9 mouse cellular contexts compared by ENCODE assay signal in genomic region chr17:36145111-36145860, GRCm38 (mm10). TPM values are rescaled to one million over a fixed set of nuclear protein-coding genes. Genes with fewer than 3 reads are reported as not detected.
A peak's percentile ranks its signal among the peaks of the same experiment; 100 is the strongest.
DNase-seq lines count a peak whose midpoint lies in the region; ATAC-seq and TF ChIP-seq lines count a peak whose summit lies in the region.
"Had no signal": no experiment of that assay in that cellular context is flagged by ENCODE, and none has a peak within 500 bp of the region (broad histone marks: within the 10 kb centered on the region; RNA-seq: fewer than 3 reads in every experiment).

No protein-coding gene starts in this region.

- TF ChIP-seq CTCF in left cerebral cortex, adult 2 months (IDR thresholded peaks at IDR 0.05): no peak
- no peak for TF ChIP-seq CTCF in brain, embryonic 14.5 days (IDR thresholded peaks at IDR 0.05; ENCODE audit: borderline replicate concordance, extremely low read depth, insufficient read depth, insufficient read length)
- TF ChIP-seq CTCF in liver, embryonic 14.5 days (IDR thresholded peaks at IDR 0.05; ENCODE audit: low read depth): no peak

- H3K4me2 ChIP-seq in heart, embryonic 16.5 days (ENCODE audit: low read depth, low read length): peak overlapping the region; percentile 86
- peak overlapping the region; percentile 42 for H3K4me2 ChIP-seq in liver, embryonic 14.5 days (ENCODE audit: low read depth)

- no peaks in the 10 kb centered on the region for H3K9me3 ChIP-seq in heart, embryonic 16.5 days (replicated peaks; ENCODE audit: control insufficient read depth, low read length)
- H3K9me3 ChIP-seq in liver, embryonic 14.5 days (ENCODE audit: control insufficient read depth, low read length): no peaks in the 10 kb centered on the region

- peaks cover 31% of the 10 kb centered on the region for H3K27me3 ChIP-seq in heart, embryonic 16.5 days (ENCODE audit: control insufficient read depth, insufficient read depth, low read length)
- H3K27me3 ChIP-seq in liver, embryonic 14.5 days (ENCODE audit: control insufficient read depth, insufficient read depth, low read length): peaks cover 27% of the 10 kb centered on the region
- peaks cover 2% of the 10 kb centered on the region for H3K27me3 ChIP-seq in splenic B cell, adult 2 months (ENCODE audit: control insufficient read depth, insufficient read depth, low read length, poor library complexity, severe bottlenecking)

- H3K4me3 ChIP-seq in left cerebral cortex, adult 2 months: peak overlapping the region; percentile 42
- peak overlapping the region; percentile 61 for H3K4me3 ChIP-seq in heart, embryonic 16.5 days (ENCODE audit: low read length)
- H3K4me3 ChIP-seq in liver, embryonic 14.5 days (ENCODE audit: insufficient read depth in 1 of 2, low read depth in 2 of 2, low read length in 2 of 2): peak overlapping the region; percentile 10 to 39; a peak in 3 of 4 replicates

- no peak for TF ChIP-seq EP300 in liver, embryonic 14.5 days (IDR thresholded peaks at IDR 0.05; ENCODE audit: low read depth)

- TF ChIP-seq POLR2A in brain, embryonic 14.5 days (IDR thresholded peaks at IDR 0.05; ENCODE audit: borderline replicate concordance, extremely low read depth, insufficient read depth, insufficient read length, poor library complexity, severe bottlenecking): no peak

- H3K27ac ChIP-seq in left cerebral cortex, adult 2 months: no peak overlapping the region
- H3K27ac ChIP-seq in heart, embryonic 16.5 days (ENCODE audit: low read length): no peak overlapping the region
- no peak overlapping the region for H3K27ac ChIP-seq in liver, embryonic 14.5 days

- intact Hi-C loops in left cerebral cortex, adult 2 months (cut with DNase I): no loop called here

- no peak; the same call in 1 of the 2 replicates for ATAC-seq in heart, embryonic 16.5 days (replicated peaks; ENCODE audit: extremely low read depth, insufficient read depth, low FRiP score)
- ATAC-seq in liver, embryonic 14.5 days (ENCODE audit: insufficient read depth): no peak
- ATAC-seq in erythroid progenitor cell, adult 5-6 weeks (replicated peaks; ENCODE audit: low FRiP score, poor library complexity, severe bottlenecking): no peak

- H3K4me1 ChIP-seq in heart, embryonic 16.5 days (ENCODE audit: control insufficient read depth, insufficient read depth, low read length): peaks cover 4% of the 10 kb centered on the region; the same call in 1 of the 2 replicates
- no peaks in the 10 kb centered on the region for H3K4me1 ChIP-seq in liver, embryonic 14.5 days (replicated peaks; ENCODE audit: control insufficient read depth in 2 of 2, insufficient read depth in 2 of 2, low read length in 1 of 2)

- H3K9ac ChIP-seq in heart, embryonic 16.5 days (ENCODE audit: low read length): peak overlapping the region; percentile 54
- no peak overlapping the region for H3K9ac ChIP-seq in liver, embryonic 14.5 days (replicated peaks)

- WGBS in heart, embryonic 16.5 days: 1% methylated on average over 74 of the region's 78 CpGs
- 3% methylated on average over 77 of the region's 78 CpGs for WGBS in liver, embryonic 14.5 days (ENCODE audit: insufficient replicate concordance)

- DNase-seq in left cerebral cortex, adult 2 months (ENCODE audit: extremely low spot score in 1 of 2, low spot score in 2 of 2): no peak
- no peak for DNase-seq in left cerebral cortex, adult 8-10 months (ENCODE audit: low spot score in 2 of 2)
- peak; percentile 9 for DNase-seq in brain, embryonic 14.5 days (ENCODE audit: low read depth)
- no peak for DNase-seq in liver, embryonic 14.5 days (ENCODE audit: low read depth in 3 of 3, low spot score in 3 of 3)
- DNase-seq in splenic B cell, adult 2 months (ENCODE audit: low read depth, low spot score): peak; percentile 40
- no peak for DNase-seq in cerebellum, adult 9-10 months

- no peaks in the 10 kb centered on the region for H3K36me3 ChIP-seq in heart, embryonic 16.5 days (ENCODE audit: control insufficient read depth, insufficient read depth)
- no peaks in the 10 kb centered on the region for H3K36me3 ChIP-seq in liver, embryonic 14.5 days (replicated peaks; ENCODE audit: control insufficient read depth, insufficient read depth, low read depth)
- H3K36me3 ChIP-seq in splenic B cell, adult 2 months (ENCODE audit: control insufficient read depth, insufficient read depth, low read length, poor library complexity, severe bottlenecking): no peaks in the 10 kb centered on the region

RNA-seq across cellular contexts. Expression of gene Gm7030, which starts 16.1 kb away (rescaled TPM):
- not detected for total RNA-seq in left cerebral cortex, adult 2 months (2021)
- under 1 TPM in 1 of 4 experiments, not detected in 3; 0.43 TPM for total RNA-seq in left cerebral cortex, adult 8-10 months (2022)
- polyA plus RNA-seq in brain, embryonic 14.5 days (2012; rRNA removed): not detected in 2 replicates
- polyA plus RNA-seq in heart, embryonic 16.5 days (2015; fragmentation: Nextera tagmentation; extraction: Ambion mirVana): 0.22 and 0.39 TPM in 2 replicates
- not detected in 2 replicates for polyA plus RNA-seq in liver, embryonic 14.5 days (2012; rRNA removed)
- polyA plus RNA-seq in liver, embryonic 14.5 days (2014; fragmentation: Nextera tagmentation; extraction: Ambion mirVana): not detected in 2 replicates
- total RNA-seq in erythroid progenitor cell, adult 5-6 weeks (2015; ENCODE audit: low replicate concordance): not detected in 2 replicates
- total RNA-seq in erythroid progenitor cell, adult 5-6 weeks (2017; ENCODE audit: low replicate concordance): not detected in 2 replicates

RNA-seq across cellular contexts. Expression of gene Gm8909, which starts 23.1 kb away (rescaled TPM):
- total RNA-seq in left cerebral cortex, adult 2 months (2021): not detected
- not detected for total RNA-seq in left cerebral cortex, adult 8-10 months (2022)
- 0.16 TPM in 1 of 2 replicates, not detected in the other for polyA plus RNA-seq in brain, embryonic 14.5 days (2012; rRNA removed)
- 1.8 and 1.9 TPM in 2 replicates for polyA plus RNA-seq in heart, embryonic 16.5 days (2015; fragmentation: Nextera tagmentation; extraction: Ambion mirVana)
- not detected in 2 replicates for polyA plus RNA-seq in liver, embryonic 14.5 days (2012; rRNA removed)
- not detected in 2 replicates for polyA plus RNA-seq in liver, embryonic 14.5 days (2014; fragmentation: Nextera tagmentation; extraction: Ambion mirVana)
- not detected in 2 replicates for total RNA-seq in erythroid progenitor cell, adult 5-6 weeks (2015; ENCODE audit: low replicate concordance)
- total RNA-seq in erythroid progenitor cell, adult 5-6 weeks (2017; ENCODE audit: low replicate concordance): not detected in 2 replicates

RNA-seq across cellular contexts. Expression of gene Gm19684, which starts 23.8 kb away (rescaled TPM):
- not detected for total RNA-seq in left cerebral cortex, adult 2 months (2021)
- total RNA-seq in left cerebral cortex, adult 8-10 months (2022): under 1 TPM in 2 of 4 experiments, not detected in 2; 0.23 to 0.52 TPM
- not detected in 2 replicates for polyA plus RNA-seq in brain, embryonic 14.5 days (2012; rRNA removed)
- 0.21 TPM in 1 of 2 replicates, not detected in the other for polyA plus RNA-seq in heart, embryonic 16.5 days (2015; fragmentation: Nextera tagmentation; extraction: Ambion mirVana)
- not detected in 2 replicates for polyA plus RNA-seq in liver, embryonic 14.5 days (2012; rRNA removed)
- not detected in 2 replicates for polyA plus RNA-seq in liver, embryonic 14.5 days (2014; fragmentation: Nextera tagmentation; extraction: Ambion mirVana)
- total RNA-seq in erythroid progenitor cell, adult 5-6 weeks (2015; ENCODE audit: low replicate concordance): not detected in 2 replicates
- total RNA-seq in erythroid progenitor cell, adult 5-6 weeks (2017; ENCODE audit: low replicate concordance): not detected in 2 replicates

RNA-seq across cellular contexts. Expression of gene H2-T3, which starts 44.8 kb away (rescaled TPM):
- total RNA-seq in left cerebral cortex, adult 2 months (2021): not detected
- not detected for total RNA-seq in left cerebral cortex, adult 8-10 months (2022)
- not detected in 2 replicates for polyA plus RNA-seq in brain, embryonic 14.5 days (2012; rRNA removed)
- polyA plus RNA-seq in heart, embryonic 16.5 days (2015; fragmentation: Nextera tagmentation; extraction: Ambion mirVana): 0.21 and 0.97 TPM in 2 replicates
- polyA plus RNA-seq in liver, embryonic 14.5 days (2012; rRNA removed): not detected in 2 replicates
- polyA plus RNA-seq in liver, embryonic 14.5 days (2014; fragmentation: Nextera tagmentation; extraction: Ambion mirVana): not detected in 2 replicates
- not detected in 2 replicates for total RNA-seq in erythroid progenitor cell, adult 5-6 weeks (2015; ENCODE audit: low replicate concordance)
- not detected in 2 replicates for total RNA-seq in erythroid progenitor cell, adult 5-6 weeks (2017; ENCODE audit: low replicate concordance)
- total RNA-seq: adrenal gland, adult 18-20 months had no signal

Comparison
In these comparisons a context has a peak if more than half of its experiments do, and no peak if none do; other contexts are left out.
1. DNase-seq: peak in brain, embryonic 14.5 days (single experiment) and splenic B cell, adult 2 months (single experiment); none in left cerebral cortex, adult 2 months (0 of 2), left cerebral cortex, adult 8-10 months (0 of 2), liver, embryonic 14.5 days (0 of 3) and cerebellum, adult 9-10 months (single experiment).
2. Peak in every context shown above with its lines, with median percentiles within 50 percentile points of each other: H3K4me3 ChIP-seq.